Mouse (Mus musculus): Measurements from ENCODE around the gene Arhgap42. TPM values are rescaled to one million over a fixed set of nuclear protein-coding genes. Genes with fewer than 3 reads are reported as not detected.

The Arhgap42 gene
- total RNA-seq, 2 experiments from 2014 or later = 0.07 to 0.09 TPM

GRCm38 (mm10) chr9:9144301-9145121 is 94.4 kb downstream of the Arhgap42 start:
- ATAC-seq (ENCODE audit: poor library complexity, severe bottlenecking) = no peak

- ATAC-seq (ENCODE audit: poor library complexity, severe bottlenecking) = no peak
Measured at GRCm38 (mm10) chr9:9143102-9143501, 95.8 kb downstream of the Arhgap42 start.

GRCm38 (mm10) chr9:9142561-9142960 is 96.3 kb downstream of the Arhgap42 start:
- ATAC-seq (ENCODE audit: poor library complexity, severe bottlenecking) = no peak

DNA sequence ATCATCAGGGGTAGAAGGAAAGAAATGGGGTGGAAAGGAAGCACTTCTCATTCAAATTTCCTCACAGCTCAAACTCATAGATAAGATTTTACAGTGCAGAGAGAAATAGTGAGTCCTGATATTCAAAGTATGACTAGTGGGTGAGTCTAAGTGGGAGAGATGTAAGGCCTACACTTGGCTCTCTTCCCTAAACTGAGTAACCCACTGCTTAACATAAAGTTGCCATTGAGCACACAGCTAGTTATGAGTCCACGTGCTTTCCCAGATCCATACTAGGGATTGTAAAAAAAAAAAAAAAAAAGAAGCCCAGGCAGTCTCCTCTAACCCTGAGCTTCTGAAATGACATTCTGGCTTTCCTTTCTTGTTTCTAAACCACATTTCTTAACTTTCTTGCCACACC is 96.8 kb downstream of the Arhgap42 start:
- no peak for ATAC-seq (ENCODE audit: poor library complexity, severe bottlenecking)

DNA sequence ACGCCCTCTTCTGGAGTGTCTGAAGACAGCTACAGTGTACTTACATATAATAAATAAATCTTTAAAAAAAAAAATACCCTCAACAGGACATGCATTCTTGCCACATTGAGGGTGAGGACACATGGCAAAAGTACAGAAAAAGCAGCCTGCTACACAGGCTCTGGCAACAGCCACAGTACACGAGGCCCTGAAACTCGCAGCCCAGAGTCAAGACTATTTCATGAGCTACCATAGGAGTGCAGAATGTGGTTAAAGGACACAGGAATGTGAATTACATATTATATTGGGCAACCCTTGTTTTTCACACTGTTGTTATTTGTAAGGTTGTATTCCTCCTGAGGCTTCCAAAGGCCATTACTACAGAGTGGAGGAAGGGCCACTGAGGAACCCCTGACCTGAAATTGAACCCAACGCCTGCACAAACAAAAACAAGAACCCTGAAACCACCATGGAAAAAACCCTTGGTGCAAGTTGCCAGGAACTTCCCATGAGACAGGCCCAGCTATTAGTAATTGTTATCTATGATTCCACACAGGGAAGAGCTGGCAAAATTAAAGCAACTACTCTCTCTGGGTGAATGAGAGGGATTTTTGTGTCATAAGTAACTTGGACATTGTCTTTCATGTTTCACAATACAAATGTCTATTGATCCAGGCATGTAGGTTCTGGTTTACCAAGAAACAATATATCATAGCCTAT is 109.8 kb downstream of the Arhgap42 start:
- ATAC-seq (ENCODE audit: poor library complexity, severe bottlenecking) = no peak

- no peak for ATAC-seq (ENCODE audit: poor library complexity, severe bottlenecking)
Measured at GRCm38 (mm10) chr9:9127041-9127755, 111.7 kb downstream of the Arhgap42 start.

- no peak for ATAC-seq (ENCODE audit: poor library complexity, severe bottlenecking)
Measured at GRCm38 (mm10) chr9:9124156-9124555, 114.7 kb downstream of the Arhgap42 start.

GRCm38 (mm10) chr9:9114266-9114665 is 124.6 kb downstream of the Arhgap42 start:
- ATAC-seq (ENCODE audit: poor library complexity, severe bottlenecking) = no peak

GRCm38 (mm10) chr9:9113847-9114246 is 125.1 kb downstream of the Arhgap42 start:
- no peak for ATAC-seq (ENCODE audit: poor library complexity, severe bottlenecking)

- ATAC-seq (ENCODE audit: poor library complexity, severe bottlenecking) = no peak
Measured at GRCm38 (mm10) chr9:9112921-9113320, 126.0 kb downstream of the Arhgap42 start.

- ATAC-seq (ENCODE audit: poor library complexity, severe bottlenecking) = no peak
Measured at GRCm38 (mm10) chr9:9107697-9108096, 131.2 kb downstream of the Arhgap42 start.

DNA sequence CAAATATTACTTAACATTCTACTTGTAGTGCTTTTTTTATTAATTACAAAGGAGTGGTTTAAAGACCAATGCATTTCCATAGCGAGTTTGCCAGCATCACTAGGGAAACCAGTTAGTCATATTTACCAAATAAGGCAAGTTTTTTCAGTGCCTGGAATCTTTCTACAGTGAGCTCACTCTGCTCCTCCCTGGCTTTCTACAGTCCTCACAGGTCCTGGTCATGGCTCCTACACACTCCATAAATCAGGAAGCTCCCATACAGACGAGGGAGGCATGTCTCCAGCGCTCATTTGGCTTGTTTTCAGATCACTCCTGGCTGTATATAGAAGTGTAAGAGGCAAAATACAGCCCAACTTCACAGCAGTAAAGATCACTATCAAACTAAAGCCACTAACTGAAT is 134.1 kb downstream of the Arhgap42 start:
- ATAC-seq (ENCODE audit: poor library complexity, severe bottlenecking) = no peak

- no peak for ATAC-seq (ENCODE audit: poor library complexity, severe bottlenecking)
Measured at GRCm38 (mm10) chr9:9102158-9102514, 136.8 kb downstream of the Arhgap42 start.

GRCm38 (mm10) chr9:9101482-9102157 is 137.3 kb downstream of the Arhgap42 start:
- no peak for ATAC-seq (ENCODE audit: poor library complexity, severe bottlenecking)

DNA sequence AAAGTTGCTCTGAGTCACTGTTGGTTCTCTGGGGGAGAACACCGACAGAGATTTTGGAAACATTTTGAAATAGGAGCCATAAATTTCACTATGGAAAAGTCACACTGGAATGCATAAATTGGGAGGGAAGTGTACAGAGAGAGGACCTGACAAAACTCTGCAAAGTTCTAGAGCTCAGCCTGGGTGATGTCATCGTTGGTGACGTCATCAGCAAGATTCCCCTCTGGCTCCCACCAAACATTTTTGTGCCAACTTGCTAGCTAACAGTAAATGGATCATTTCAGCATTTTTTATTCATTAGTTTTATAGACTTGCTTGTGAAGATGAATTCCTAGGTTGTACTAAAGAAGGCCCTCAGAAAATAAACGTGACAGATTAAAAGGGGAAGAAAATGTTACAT is 137.8 kb downstream of the Arhgap42 start:
- ATAC-seq (ENCODE audit: poor library complexity, severe bottlenecking) = no peak

DNA sequence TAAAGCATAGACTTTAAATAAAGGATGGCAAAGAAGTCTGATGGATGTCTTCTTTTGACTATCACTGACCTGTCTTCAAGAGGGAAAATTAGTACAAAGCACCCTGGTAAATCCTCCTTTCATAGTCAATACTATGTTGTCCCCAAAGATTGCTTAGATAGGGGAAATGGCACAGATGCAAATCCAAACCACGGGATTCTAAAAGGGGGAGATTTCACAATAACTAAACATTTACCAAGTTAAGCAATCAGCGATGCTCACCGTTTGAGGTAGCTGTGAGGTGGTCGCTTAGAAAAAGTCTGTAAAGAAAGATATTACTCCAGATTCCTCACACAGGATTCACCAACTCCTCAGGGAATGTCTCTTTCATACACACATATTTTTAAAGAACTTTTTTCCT is 141.1 kb downstream of the Arhgap42 start:
- no peak for ATAC-seq (ENCODE audit: poor library complexity, severe bottlenecking)

DNA sequence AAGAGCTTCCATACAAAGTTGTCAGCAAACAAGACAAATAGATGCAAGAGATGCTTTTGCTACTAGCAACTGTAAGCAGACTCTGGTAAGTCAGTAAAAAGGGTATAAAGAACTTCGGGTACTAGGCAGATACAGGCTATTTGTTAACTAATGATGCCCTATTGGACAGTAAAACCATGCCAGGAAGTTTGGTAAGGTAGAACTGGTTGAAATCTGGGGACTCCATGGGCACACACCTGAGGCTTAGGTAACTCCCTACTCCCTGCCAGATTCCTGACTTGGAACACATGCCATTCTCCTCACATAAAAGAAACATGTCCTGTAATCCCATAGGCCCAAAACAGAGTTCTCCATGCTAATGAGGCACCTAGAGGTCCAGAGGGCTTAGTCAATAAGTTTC is 142.1 kb downstream of the Arhgap42 start:
- no peak for ATAC-seq (ENCODE audit: poor library complexity, severe bottlenecking)

DNA sequence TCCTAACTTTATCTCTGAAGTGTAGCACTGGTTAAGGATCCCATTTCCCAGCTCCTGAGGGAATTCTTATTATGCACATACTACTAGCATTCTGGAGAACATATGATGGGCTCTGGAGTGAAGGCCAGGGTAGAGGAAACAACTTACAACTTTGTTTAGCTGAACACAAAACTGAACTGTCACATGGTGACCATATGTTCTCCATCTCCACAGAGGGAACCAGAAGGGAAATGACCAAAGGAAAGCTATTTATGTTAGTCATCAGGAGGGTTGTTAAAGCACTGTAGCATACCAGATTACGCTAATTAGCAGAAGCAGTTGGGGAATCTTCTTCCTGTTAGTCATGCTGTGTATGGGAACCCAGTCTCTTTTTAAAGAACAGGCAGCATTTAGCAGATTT is 145.8 kb downstream of the Arhgap42 start:
- ATAC-seq (ENCODE audit: poor library complexity, severe bottlenecking) = no peak

- ATAC-seq (ENCODE audit: poor library complexity, severe bottlenecking) = no peak
Measured at GRCm38 (mm10) chr9:9083441-9083840, 155.5 kb downstream of the Arhgap42 start.

DNA sequence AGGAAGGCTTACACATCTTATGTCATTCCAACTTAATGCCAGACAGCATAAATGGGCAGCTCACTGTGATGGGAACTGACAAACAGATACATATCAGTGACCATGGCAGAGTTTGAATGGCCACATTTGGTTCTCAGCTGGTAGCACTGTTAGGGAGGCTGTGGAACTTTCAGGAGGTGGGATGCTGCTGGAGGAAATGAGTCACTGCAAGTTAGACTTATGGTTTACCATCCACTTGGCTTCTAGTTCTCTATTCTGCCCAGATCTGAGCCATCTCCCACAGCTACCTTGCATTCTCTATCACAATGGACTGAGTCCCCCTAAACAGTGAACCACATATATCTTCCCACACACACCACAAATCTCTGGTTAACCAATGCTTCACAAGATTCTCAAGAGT is 186.0 kb downstream of the Arhgap42 start:
- no peak for ATAC-seq (ENCODE audit: poor library complexity, severe bottlenecking)

DNA sequence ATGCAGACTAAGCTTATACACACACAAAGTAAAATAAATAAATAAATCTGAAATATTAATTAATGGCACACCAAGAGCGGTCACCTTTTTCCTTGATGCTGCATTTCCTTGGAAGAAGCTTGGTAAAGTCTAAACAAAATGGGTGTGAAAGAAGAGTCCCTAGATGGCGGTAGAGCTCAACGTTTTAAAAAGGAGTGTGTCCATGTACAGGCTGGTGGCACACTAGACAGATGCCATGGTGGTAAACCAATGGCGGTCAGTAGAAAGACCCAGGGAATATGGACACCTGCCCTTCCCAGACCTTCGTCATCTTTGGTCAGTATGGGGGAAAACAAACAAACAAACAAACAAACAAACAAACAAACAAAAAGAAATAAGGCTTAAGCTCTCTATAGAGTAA is 187.7 kb downstream of the Arhgap42 start:
- ATAC-seq (ENCODE audit: poor library complexity, severe bottlenecking) = no peak
